Mouse (Mus musculus) midbrain, postnatal 0 days (tissue): ENCODE results near the gene Ppp1r35. TPM values are rescaled to one million over a fixed set of nuclear protein-coding genes. Genes with fewer than 3 reads are reported as not detected.

Source experiments
- ATAC-seq: fragments of 200-750 bp; cut with Nextera tagmentation; 2 replicates; pipeline ENCODE4 v1.8.0; 2017; ENCODE audit warnings: moderate number of reproducible peaks, mild to moderate bottlenecking, moderate TSS enrichment, moderate library complexity; ENCODE audit not compliant: low FRiP score
- DNase-seq: peaks from one replicate; pipeline ENCODE4 v3.0.0-alpha.2; 2015; ENCODE audit warnings: low spot score
- H3K27ac ChIP-seq: fragments of 300-500 bp; sonication (generic); 2 replicates; pipeline ENCODE4 v1.5.1; 2014; ENCODE audit warnings: low read depth, mild to moderate bottlenecking, low read length, mixed read lengths
- H3K27me3 ChIP-seq: fragments of 300-500 bp; sonication (generic); 2 replicates; pipeline ENCODE4 v1.6.1; 2014; ENCODE audit warnings: low read length, control low read depth, mixed read lengths; ENCODE audit not compliant: insufficient read depth
- H3K36me3 ChIP-seq: fragments of 300-500 bp; sonication (generic); 2 replicates; pipeline ENCODE4 v1.6.1; 2014; ENCODE audit warnings: low read length, control low read depth, mixed read lengths; ENCODE audit not compliant: insufficient read depth
- H3K4me1 ChIP-seq: fragments of 300-500 bp; sonication (generic); 2 replicates; pipeline ENCODE4 v1.6.1; 2014; ENCODE audit warnings: mild to moderate bottlenecking, control low read depth, antibody characterized with exemption, low read length, mixed read lengths; ENCODE audit not compliant: insufficient read depth
- H3K4me2 ChIP-seq: fragments of 300-500 bp; sonication (generic); 2 replicates; pipeline ENCODE4 v1.6.1; 2014; ENCODE audit warnings: low read depth, mild to moderate bottlenecking, low read length, mixed read lengths; ENCODE audit not compliant: poor library complexity, severe bottlenecking
- H3K4me3 ChIP-seq: fragments of 300-500 bp; sonication (generic); 2 replicates; pipeline ENCODE4 v1.5.1; 2014; ENCODE audit warnings: low read depth, mild to moderate bottlenecking, low read length, moderate library complexity
- H3K9ac ChIP-seq: fragments of 300-500 bp; sonication (generic); replicated peaks from 2 replicates; pipeline ENCODE4 v1.6.1; 2014; ENCODE audit warnings: mild to moderate bottlenecking, low read length, moderate library complexity, mixed read lengths; ENCODE audit not compliant: poor library complexity, severe bottlenecking
- H3K9me3 ChIP-seq: fragments of 300-500 bp; sonication (generic); 2 replicates; pipeline ENCODE4 v1.6.1; 2016; ENCODE audit warnings: low read length, control low read depth
- CTCF ChIP-seq: IDR thresholded peaks from 2 replicates; pipeline ENCODE4 v1.5.1; 2016; ENCODE audit warnings: antibody characterized with exemption, mild to moderate bottlenecking
- WGBS: fragments of 180-500 bp; shearing (Covaris S2); extraction: QIAGEN DNeasy Blood & Tissue Kit; methylation state at CpG from one replicate; pipeline ENCODE4 v1.1.7; 2014; 5-methylcytosine and 5-hydroxymethylcytosine counted together
- polyA plus RNA-seq: library from polyadenylated mRNA; unstranded; fragments of >200 nt; fragmentation: Nextera tagmentation; extraction: Ambion mirVana; gene quantifications from 2 replicates; pipeline ENCODE4 v1.2.1, GENCODE M21; 2015
- total RNA-seq: library from RNA; depleted of rRNA; stranded (reverse); fragments of >200 nt; gene quantifications from 2 replicates; pipeline ENCODE4 v1.2.3, GENCODE M21; 2014

Ppp1r35 gene
- total and polyA plus RNA-seq, 2 experiments from 2014 or later: 38.8 to 42.1 TPM

DNA sequence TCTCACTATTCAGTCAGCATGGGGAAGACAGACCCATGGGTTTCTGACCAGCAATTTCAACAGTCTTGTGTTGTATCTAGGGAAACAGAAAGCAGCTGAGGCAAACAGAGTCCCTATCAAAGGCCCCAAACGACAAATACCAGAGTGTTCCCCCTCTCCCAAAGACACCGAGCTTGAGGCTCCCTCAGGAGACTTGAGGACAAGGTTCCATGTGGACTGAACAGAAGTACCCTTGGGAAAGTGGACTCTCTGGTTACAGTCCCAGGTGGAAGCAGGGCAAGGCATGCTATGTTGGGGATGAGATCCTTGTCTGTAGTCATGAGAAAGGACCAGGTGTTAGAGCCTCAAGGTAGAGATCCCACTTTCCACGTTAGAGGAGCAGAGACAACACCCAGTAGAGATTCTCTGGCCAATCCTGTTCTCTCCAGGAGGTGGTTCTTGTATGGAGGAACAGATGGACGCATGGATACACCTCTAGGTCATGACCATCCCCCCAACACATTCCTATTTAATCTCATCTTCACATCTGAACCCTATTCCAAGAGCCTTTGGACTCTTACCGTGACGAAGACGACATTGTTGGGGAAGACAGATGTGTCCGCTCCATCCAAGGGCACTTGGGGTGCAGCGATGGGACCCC lies 5.4 kb downstream of the Ppp1r35 start:
- Histone ChIP-seq H3K27me3 (no peaks in the 10 kb centered on the region), H3K36me3 (peaks cover 29% of the 10 kb centered on the region), H3K27ac (no peak overlapping the region), H3K4me1 (peaks cover 25% of the 10 kb centered on the region), H3K9me3 (no peaks in the 10 kb centered on the region), H3K9ac (peak overlapping the region; percentile 89), H3K4me2 (peak overlapping the region; percentile 77), H3K4me3 (peak overlapping the region; percentile 64)
- WGBS: 67% methylated on average over 9 of the region's 9 CpGs
- no peak for TF ChIP-seq CTCF
- ATAC-seq (no peak), DNase-seq (no peak)

DNA sequence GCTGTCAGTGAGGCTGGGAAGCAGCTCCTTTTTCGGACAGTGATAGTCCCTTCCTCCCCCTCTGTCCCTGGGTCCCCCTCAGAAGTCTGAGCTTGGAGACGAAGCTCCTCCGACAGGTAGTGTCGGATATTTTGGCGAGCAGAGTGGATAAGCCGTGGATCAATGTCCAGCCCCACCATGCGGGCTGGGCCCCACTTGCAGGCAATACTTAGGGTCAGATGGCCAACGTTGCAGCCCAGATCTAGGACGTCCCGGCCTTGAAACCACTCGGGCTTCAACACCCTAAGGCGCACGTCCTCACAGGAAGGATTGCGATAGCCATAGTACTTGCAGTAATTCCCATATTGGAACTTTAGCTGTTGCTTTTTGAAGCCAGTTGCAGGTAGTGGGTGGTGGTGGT lies 5.9 kb downstream of the Ppp1r35 start:
- no peaks in the 10 kb centered on the region for H3K27me3 ChIP-seq
- 0 out of 2 replicates have a peak overlapping the region, but pooled peaks have one; percentile 97 for H3K27ac ChIP-seq
- peak overlapping the region; percentile 77 for H3K4me2 ChIP-seq
- 82% methylated on average over 14 of the region's 14 CpGs for WGBS
- H3K9me3 ChIP-seq: no peaks in the 10 kb centered on the region
- DNase-seq (no peak), ATAC-seq (no peak)
- H3K9ac ChIP-seq: peak overlapping the region; percentile 89
- no peak for TF ChIP-seq CTCF
- peak overlapping the region; percentile 64 for H3K4me3 ChIP-seq
- peaks cover 29% of the 10 kb centered on the region for H3K36me3 ChIP-seq
- peaks cover 25% of the 10 kb centered on the region for H3K4me1 ChIP-seq

DNA sequence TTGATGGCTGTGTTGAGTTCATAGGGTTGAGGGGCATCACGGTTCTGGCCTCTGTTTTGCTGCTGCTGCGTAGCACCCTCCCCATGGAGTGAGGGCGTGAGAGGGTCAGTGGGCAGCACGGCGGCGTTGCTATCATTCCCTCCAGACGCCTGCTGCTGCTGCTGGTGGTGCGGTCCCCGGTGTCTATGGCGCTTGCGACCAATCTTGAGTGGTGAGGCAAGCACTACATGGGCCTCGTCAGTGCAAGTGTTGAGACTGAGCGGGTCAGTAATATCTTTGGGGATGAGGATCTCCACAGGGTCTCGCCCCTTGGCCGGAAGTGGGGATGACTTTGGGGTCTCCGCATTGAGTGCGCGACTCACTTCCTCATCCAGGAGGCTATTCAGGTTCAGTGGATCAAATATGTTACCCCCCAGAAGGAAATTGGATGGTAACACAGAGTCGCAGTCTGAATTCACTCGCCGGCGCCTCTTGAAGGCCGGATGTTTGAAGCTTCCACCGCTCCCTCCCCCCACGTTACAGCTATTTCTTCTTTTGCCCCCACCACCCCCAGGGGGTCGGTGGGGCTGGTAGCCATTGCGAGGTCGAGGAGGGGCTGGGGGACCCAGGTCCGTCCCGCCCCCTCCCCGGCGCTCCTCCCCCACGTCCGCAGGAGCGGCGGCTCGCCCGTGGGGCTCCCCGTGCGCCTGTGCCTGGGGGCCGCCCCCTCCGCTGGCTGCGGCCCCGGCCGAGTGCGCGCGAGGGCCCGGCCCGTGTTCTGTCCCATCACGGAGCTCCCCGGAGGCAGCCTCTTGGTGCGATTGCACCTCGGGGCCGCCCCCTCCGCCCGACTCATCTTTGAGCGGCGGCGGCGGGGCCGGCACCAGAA lies 6.7 kb downstream of the Ppp1r35 start:
- Histone ChIP-seq H3K4me2 (peak overlapping the region; percentile 77), H3K9ac (peak overlapping the region; percentile 89), H3K36me3 (peaks cover 29% of the 10 kb centered on the region), H3K27ac (peak overlapping the region; percentile 97), H3K9me3 (no peaks in the 10 kb centered on the region), H3K4me3 (peak overlapping the region; percentile 64), H3K4me1 (peaks cover 25% of the 10 kb centered on the region), H3K27me3 (no peaks in the 10 kb centered on the region)
- TF ChIP-seq CTCF: no peak
- ATAC-seq (0 out of 2 replicates have a peak, but pooled peaks have one; percentile 0), DNase-seq (peak; percentile 54)
- 2% methylated on average over 48 of the region's 62 CpGs for WGBS

DNA sequence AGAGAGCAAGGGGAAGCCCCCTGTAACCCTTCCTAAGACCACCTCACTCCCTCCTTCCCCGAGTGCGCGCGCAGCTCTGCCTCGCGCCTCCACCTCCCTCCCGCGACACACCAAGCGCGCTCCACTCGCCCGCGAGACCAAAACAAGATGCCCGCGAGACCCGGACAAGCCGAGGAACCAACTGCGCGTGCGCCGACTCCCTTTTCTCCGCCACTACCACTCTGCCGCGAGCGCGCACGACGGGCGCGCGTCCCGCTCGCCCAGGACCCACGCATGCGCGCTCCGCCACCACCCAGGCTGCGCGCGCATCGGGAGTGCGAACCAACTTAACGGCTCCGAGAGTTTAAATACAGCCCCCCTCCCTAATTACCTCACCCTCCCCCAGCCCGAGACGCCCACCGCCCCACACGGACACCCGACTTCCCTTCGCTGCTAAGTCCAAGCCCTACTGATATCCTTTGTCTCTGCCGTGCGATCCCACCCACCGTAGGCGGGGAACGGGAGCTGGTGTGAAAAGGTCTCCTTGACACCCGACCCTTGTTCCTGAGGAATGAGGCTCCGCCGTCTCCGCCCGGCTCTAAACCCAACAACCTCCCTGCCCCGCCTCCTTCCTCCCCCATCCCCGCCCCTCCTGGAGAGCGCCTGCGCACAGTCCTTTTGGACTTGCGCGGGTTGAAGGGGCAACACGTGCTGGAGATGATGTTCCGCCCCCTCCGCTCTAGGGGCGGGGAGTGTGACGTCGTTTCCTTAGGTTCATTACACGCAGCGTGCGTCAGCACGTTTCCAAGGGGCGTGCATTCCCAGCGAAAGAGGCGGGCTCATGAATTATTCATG lies 7.7 kb downstream of the Ppp1r35 start:
- peak; percentile 100 for DNase-seq

DNA sequence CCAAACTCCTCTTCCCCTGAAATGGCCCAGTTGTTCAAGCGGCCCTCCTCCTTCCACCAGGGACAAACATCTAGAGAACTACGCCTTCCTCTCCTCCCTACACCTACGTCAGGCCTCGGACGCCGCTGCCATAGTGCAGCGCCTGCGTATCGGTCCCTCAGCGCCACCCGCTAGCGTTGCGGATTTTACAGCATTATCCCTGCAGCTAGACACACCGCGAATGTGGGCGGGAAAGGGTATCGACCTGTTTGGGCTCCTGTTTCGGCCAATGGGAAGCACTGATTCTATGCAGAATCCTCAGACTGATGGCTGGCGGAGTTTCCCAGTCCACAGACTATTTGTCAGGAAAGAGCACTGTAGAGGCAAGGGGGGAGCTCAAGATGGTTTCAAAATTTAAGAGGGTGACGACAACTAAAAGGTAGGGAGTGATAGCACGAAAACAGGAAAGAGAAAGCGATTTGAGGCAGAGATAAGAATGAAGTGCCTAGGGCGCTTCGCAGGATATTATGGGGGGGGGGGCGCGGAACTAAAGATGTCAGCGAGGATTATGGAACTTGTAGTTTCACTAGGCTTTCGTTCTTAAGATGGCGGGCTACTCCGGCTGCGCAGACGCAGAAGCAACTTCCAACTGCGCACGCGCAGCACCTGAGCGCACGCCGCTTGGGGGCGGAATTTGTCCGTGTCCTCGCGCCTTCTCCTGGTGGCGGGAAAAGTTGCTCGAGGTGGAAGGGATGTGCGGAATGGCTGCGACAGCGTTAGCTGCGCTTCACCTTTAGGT lies 8.7 kb downstream of the Ppp1r35 start, which contains the start of the genes Mepce and Zcwpw1:
Mepce (minus strand) TSS at position 505 of the 778 bp plus-strand sequence.
Zcwpw1 (plus strand) TSS at position 648 of the 778 bp plus-strand sequence.
- DNase-seq: peak; percentile 98
- H3K27ac ChIP-seq: peak within 1 kb of the TSS; percentile 97
- under 1% methylated on average over 48 of the region's 48 CpGs for WGBS

More for the DNA sequence above, 7.7 kb downstream of the Ppp1r35 start:
- peak overlapping the region; percentile 97 for H3K27ac ChIP-seq
- H3K9me3 ChIP-seq: no peaks in the 10 kb centered on the region
- H3K4me1 ChIP-seq: peaks cover 25% of the 10 kb centered on the region
- H3K9ac ChIP-seq: peak overlapping the region; percentile 89
- peak; percentile 94 for ATAC-seq
- WGBS: 0% methylated on average over 72 of the region's 79 CpGs
- peak overlapping the region; percentile 64 for H3K4me3 ChIP-seq
- no peak for TF ChIP-seq CTCF
- no peaks in the 10 kb centered on the region for H3K27me3 ChIP-seq
- H3K36me3 ChIP-seq: peaks cover 26% of the 10 kb centered on the region
- peak overlapping the region; percentile 77 for H3K4me2 ChIP-seq

More for the DNA sequence above, 8.7 kb downstream of the Ppp1r35 start, which contains the start of the genes Mepce and Zcwpw1:
- Histone ChIP-seq H3K36me3 (peaks cover 16% of the 10 kb centered on the region), H3K9ac (peak within 1 kb of the TSS; percentile 89), H3K4me1 (peaks cover 25% of the 10 kb centered on the region), H3K4me2 (peak within 1 kb of the TSS; percentile 77), H3K27me3 (no peaks in the 10 kb centered on the region), H3K4me3 (peak within 1 kb of the TSS; percentile 64), H3K9me3 (no peaks in the 10 kb centered on the region)
- peak; percentile 82 for ATAC-seq
- TF ChIP-seq CTCF: peak; percentile 92
